Mouse (Mus musculus): ENCODE data around the gene Cc2d1b. TPM values are rescaled to one million over a fixed set of nuclear protein-coding genes. Genes with fewer than 3 reads are reported as not detected.

Gene Cc2d1b
- polyA plus RNA-seq, 1 experiment from 2014 or later, result 26.4 TPM

DNA sequence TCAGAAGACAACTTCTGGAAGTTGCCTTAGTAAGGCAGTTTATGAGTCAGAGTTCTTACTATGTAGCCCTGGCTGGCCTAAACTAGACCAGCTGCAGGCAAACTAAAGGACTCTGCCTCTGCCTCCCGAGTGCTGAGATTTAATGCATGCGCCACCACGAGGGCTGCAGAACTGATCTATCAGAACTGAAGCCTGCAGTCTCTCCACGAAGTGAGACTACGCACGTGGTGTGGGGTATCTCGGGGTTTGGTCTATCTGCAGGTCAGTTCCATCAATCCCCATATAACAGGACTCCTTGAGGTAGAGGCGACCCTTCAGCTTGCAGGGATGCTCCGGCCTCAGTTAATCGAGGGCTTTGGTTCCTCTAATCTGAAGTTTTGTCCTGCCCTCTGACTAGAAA is 575 bp upstream of the Cc2d1b start:
- Histone ChIP-seq H3K4me2 (replicated peaks) (peak overlapping the region; percentile 84), H3K4me3 (peak overlapping the region; percentile 81), H3K4me1 (peaks cover 14% of the 10 kb centered on the region), H3K27ac (replicated peaks) (peak overlapping the region; percentile 80; the same call in 1 of the 2 replicates), H3K36me3 (0 out of 2 replicates have a peak, but pooled peaks cover 2% of the 10 kb centered on the region), H3K9ac (replicated peaks) (peak overlapping the region; percentile 89), H3K9me3 (no peaks in the 10 kb centered on the region), H3K27me3 (no peaks in the 10 kb centered on the region)
- ATAC-seq (ENCODE audit: low FRiP score, low read depth), result peak; percentile 52
- 1% methylated on average over 10 of the region's 10 CpGs for WGBS

- H3K27ac ChIP-seq (replicated peaks), result peak overlapping the region; percentile 80
- peak overlapping the region; percentile 89 for H3K9ac ChIP-seq (replicated peaks)
- H3K4me1 ChIP-seq, result peaks cover 14% of the 10 kb centered on the region
- H3K4me2 ChIP-seq (replicated peaks), result peak overlapping the region; percentile 84
- no peak; the same call in 1 of the 2 replicates for ATAC-seq (ENCODE audit: low FRiP score, low read depth)
- peak overlapping the region; percentile 81 for H3K4me3 ChIP-seq
- 26% methylated on average over 8 of the region's 8 CpGs for WGBS
- peaks cover 15% of the 10 kb centered on the region for H3K36me3 ChIP-seq
- no peaks in the 10 kb centered on the region for H3K27me3 ChIP-seq
- H3K9me3 ChIP-seq, result no peaks in the 10 kb centered on the region
Measured at GRCm38 (mm10) chr4:108620536-108620935, 796 bp downstream of the Cc2d1b start.

GRCm38 (mm10) chr4:108621504-108621903 is 1.8 kb downstream of the Cc2d1b start:
- peaks cover 23% of the 10 kb centered on the region for H3K36me3 ChIP-seq
- H3K4me2 ChIP-seq (replicated peaks), result no peak overlapping the region
- H3K9ac ChIP-seq (replicated peaks), result no peak overlapping the region
- WGBS, result 97% methylated on average over 6 of the region's 6 CpGs
- H3K4me1 ChIP-seq, result peaks cover 14% of the 10 kb centered on the region
- H3K4me3 ChIP-seq, result no peak overlapping the region
- H3K9me3 ChIP-seq, result no peaks in the 10 kb centered on the region
- no peaks in the 10 kb centered on the region for H3K27me3 ChIP-seq
- no peak overlapping the region for H3K27ac ChIP-seq (replicated peaks)
- no peak for ATAC-seq (ENCODE audit: low FRiP score, low read depth)

DNA sequence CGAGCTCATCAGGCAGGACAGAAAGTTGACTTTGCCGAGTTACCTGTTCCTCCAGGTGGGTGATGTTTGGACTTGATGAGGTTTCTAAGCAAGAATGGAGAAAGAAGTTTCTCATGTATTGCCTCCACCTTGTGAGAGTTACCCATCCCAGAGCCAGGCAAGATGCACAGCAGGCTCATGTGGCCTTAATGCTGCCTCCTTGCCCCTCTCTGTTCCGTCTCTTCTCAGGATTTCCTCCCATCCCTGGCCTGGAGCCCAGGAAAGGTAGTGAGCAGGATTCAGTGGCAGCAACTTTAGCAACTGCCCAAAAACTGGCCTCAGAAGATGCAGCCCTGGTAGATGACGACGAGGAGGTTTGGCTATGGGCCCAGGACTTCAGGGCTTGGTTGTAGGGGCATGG is 7.3 kb downstream of the Cc2d1b start:
- WGBS, result 91% methylated on average over 5 of the region's 5 CpGs
- Histone ChIP-seq H3K4me2 (replicated peaks) (no peak overlapping the region), H3K27me3 (no peaks in the 10 kb centered on the region), H3K9me3 (no peaks in the 10 kb centered on the region), H3K4me1 (no peaks in the 10 kb centered on the region), H3K9ac (replicated peaks) (no peak overlapping the region), H3K36me3 (peaks cover 75% of the 10 kb centered on the region), H3K4me3 (no peak overlapping the region), H3K27ac (replicated peaks) (no peak overlapping the region)
- no peak for ATAC-seq (ENCODE audit: low FRiP score, low read depth)

- peaks cover 91% of the 10 kb centered on the region for H3K36me3 ChIP-seq
Measured at GRCm38 (mm10) chr4:108629363-108629880, 9.7 kb downstream of the Cc2d1b start.

DNA sequence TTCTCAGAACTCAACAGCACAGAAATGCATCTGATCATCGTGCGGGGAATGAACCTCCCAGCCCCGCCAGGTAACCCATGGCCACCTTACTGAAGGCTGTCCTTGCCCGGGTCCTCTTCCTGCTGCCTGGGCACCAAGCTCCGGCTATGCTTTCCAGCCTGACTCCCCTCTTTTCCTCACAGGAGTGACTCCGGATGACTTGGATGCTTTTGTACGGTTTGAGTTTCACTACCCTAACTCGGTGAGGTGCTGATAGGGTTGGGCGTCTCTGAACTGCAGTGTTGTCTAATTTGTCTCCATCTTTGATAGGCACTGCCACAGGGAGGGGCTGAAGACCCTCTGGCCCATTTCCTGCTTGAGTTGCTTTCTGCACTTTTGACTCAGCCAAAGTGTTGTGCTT is 10.4 kb downstream of the Cc2d1b start:
- Histone ChIP-seq H3K9ac (replicated peaks) (no peak overlapping the region), H3K9me3 (no peaks in the 10 kb centered on the region), H3K27me3 (no peaks in the 10 kb centered on the region), H3K4me3 (no peak overlapping the region), H3K4me1 (0 out of 2 replicates have a peak, but pooled peaks cover 4% of the 10 kb centered on the region), H3K27ac (replicated peaks) (no peak overlapping the region), H3K36me3 (peaks cover 92% of the 10 kb centered on the region), H3K4me2 (replicated peaks) (no peak overlapping the region)
- 93% methylated on average over 9 of the region's 9 CpGs for WGBS
- ATAC-seq (ENCODE audit: low FRiP score, low read depth), result no peak

More at GRCm38 (mm10) chr4:108629363-108629880, 9.7 kb downstream of the Cc2d1b start:
- ATAC-seq (ENCODE audit: low FRiP score, low read depth), result no peak
- no peak overlapping the region for H3K27ac ChIP-seq (replicated peaks)
- H3K4me1 ChIP-seq, result no peaks in the 10 kb centered on the region
- H3K4me3 ChIP-seq, result no peak overlapping the region
- H3K9ac ChIP-seq (replicated peaks), result no peak overlapping the region
- 94% methylated on average over 7 of the region's 7 CpGs for WGBS
- no peak overlapping the region for H3K4me2 ChIP-seq (replicated peaks)
- no peaks in the 10 kb centered on the region for H3K27me3 ChIP-seq
- H3K9me3 ChIP-seq, result no peaks in the 10 kb centered on the region

GRCm38 (mm10) chr4:108631616-108632015 is 11.9 kb downstream of the Cc2d1b start:
- Histone ChIP-seq H3K36me3 (peaks cover 91% of the 10 kb centered on the region), H3K4me3 (no peak overlapping the region), H3K27ac (replicated peaks) (no peak overlapping the region), H3K4me1 (0 out of 2 replicates have a peak, but pooled peaks cover 6% of the 10 kb centered on the region), H3K9ac (replicated peaks) (no peak overlapping the region), H3K9me3 (no peaks in the 10 kb centered on the region), H3K27me3 (no peaks in the 10 kb centered on the region), H3K4me2 (replicated peaks) (no peak overlapping the region)
- WGBS, result 98% methylated on average over 4 of the region's 4 CpGs
- ATAC-seq (ENCODE audit: low FRiP score, low read depth), result no peak

DNA sequence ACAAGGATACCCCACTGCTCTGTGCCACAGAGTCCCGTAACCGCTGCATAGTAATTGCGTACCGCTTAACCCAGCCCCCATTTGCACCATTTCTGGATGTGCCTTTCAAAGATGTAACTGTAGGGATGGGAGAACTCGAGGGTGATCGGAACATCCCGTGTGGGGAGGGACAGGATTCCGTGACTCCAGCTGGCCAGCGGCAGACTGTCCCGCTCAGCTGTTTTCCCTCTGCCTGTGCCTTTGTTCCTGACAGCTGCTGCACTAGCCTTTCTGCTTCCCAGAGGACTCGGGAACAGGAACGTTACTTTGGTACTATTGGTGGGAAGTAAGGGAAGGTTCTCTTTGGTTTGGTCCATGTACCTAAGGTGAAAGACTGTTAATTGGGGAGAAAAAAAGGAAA is 14.0 kb downstream of the Cc2d1b start:
- peaks cover 81% of the 10 kb centered on the region for H3K36me3 ChIP-seq
- ATAC-seq (ENCODE audit: low FRiP score, low read depth), result no peak
- 0 out of 2 replicates have a peak, but pooled peaks cover 6% of the 10 kb centered on the region for H3K4me1 ChIP-seq
- H3K9me3 ChIP-seq, result no peaks in the 10 kb centered on the region
- H3K9ac ChIP-seq (replicated peaks), result no peak overlapping the region
- no peak overlapping the region for H3K4me3 ChIP-seq
- no peak overlapping the region for H3K4me2 ChIP-seq (replicated peaks)
- no peaks in the 10 kb centered on the region for H3K27me3 ChIP-seq
- 74% methylated on average over 12 of the region's 12 CpGs for WGBS
- H3K27ac ChIP-seq (replicated peaks), result peak overlapping the region; percentile 12; the same call in 1 of the 2 replicates

- H3K27me3 ChIP-seq, result no peaks in the 10 kb centered on the region
- ATAC-seq (ENCODE audit: low FRiP score, low read depth), result no peak
- H3K9ac ChIP-seq (replicated peaks), result no peak overlapping the region
- H3K27ac ChIP-seq (replicated peaks), result no peak overlapping the region
- H3K9me3 ChIP-seq, result no peaks in the 10 kb centered on the region
- H3K4me2 ChIP-seq (replicated peaks), result no peak overlapping the region
- 62% methylated on average over 4 of the region's 4 CpGs for WGBS
- H3K4me1 ChIP-seq, result 0 out of 2 replicates have a peak, but pooled peaks cover 6% of the 10 kb centered on the region
- peaks cover 75% of the 10 kb centered on the region for H3K36me3 ChIP-seq
- H3K4me3 ChIP-seq, result no peak overlapping the region
Measured at GRCm38 (mm10) chr4:108634696-108635095, 15.0 kb downstream of the Cc2d1b start.

- Histone ChIP-seq H3K36me3 (peaks cover 71% of the 10 kb centered on the region), H3K4me3 (no peak overlapping the region), H3K9me3 (no peaks in the 10 kb centered on the region), H3K27ac (replicated peaks) (no peak overlapping the region), H3K27me3 (no peaks in the 10 kb centered on the region), H3K4me2 (replicated peaks) (no peak overlapping the region), H3K4me1 (0 out of 2 replicates have a peak, but pooled peaks cover 6% of the 10 kb centered on the region), H3K9ac (replicated peaks) (no peak overlapping the region)
- no peak for ATAC-seq (ENCODE audit: low FRiP score, low read depth)
Measured at GRCm38 (mm10) chr4:108635101-108635500, 15.4 kb downstream of the Cc2d1b start.

DNA sequence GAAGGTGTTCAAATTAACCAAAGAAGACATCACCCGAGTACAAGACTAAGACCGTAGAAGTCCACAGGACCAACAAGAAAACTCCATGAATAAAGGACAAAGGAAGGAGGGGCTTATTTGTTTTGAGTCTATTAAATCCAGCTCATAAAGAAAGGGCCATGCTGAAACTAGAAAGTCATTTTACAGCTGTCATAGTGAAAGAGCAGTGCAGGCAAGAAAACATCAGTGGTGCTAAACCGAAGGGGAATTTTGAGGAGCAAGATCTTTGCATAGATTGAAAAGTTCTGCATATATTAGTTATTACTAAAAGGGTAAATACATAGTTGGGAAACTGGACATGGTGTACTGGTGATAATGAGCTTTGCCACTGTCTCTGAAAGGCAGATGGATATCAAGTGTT is 18.0 kb downstream of the Cc2d1b start:
- Histone ChIP-seq H3K27me3 (no peaks in the 10 kb centered on the region), H3K9me3 (no peaks in the 10 kb centered on the region), H3K27ac (replicated peaks) (no peak overlapping the region), H3K4me2 (replicated peaks) (no peak overlapping the region), H3K9ac (replicated peaks) (no peak overlapping the region), H3K36me3 (peaks cover 62% of the 10 kb centered on the region), H3K4me1 (0 out of 2 replicates have a peak, but pooled peaks cover 6% of the 10 kb centered on the region), H3K4me3 (no peak overlapping the region)
- WGBS, result 88% methylated on average over 3 of the region's 3 CpGs
- no peak for ATAC-seq (ENCODE audit: low FRiP score, low read depth)

- no peak overlapping the region for H3K9ac ChIP-seq (replicated peaks)
- H3K4me1 ChIP-seq, result 0 out of 2 replicates have a peak, but pooled peaks cover 6% of the 10 kb centered on the region
- peaks cover 61% of the 10 kb centered on the region for H3K36me3 ChIP-seq
- no peak overlapping the region for H3K4me3 ChIP-seq
- H3K4me2 ChIP-seq (replicated peaks), result no peak overlapping the region
- 85% methylated on average over 5 of the region's 5 CpGs for WGBS
- no peak overlapping the region for H3K27ac ChIP-seq (replicated peaks)
- ATAC-seq (ENCODE audit: low FRiP score, low read depth), result no peak
- no peaks in the 10 kb centered on the region for H3K27me3 ChIP-seq
- no peaks in the 10 kb centered on the region for H3K9me3 ChIP-seq
Measured at GRCm38 (mm10) chr4:108638752-108639151, 19.0 kb downstream of the Cc2d1b start.

GRCm38 (mm10) chr4:108664407-108664806 is 44.7 kb downstream of the Cc2d1b start:
- H3K36me3 ChIP-seq, result peaks cover 14% of the 10 kb centered on the region; the same call in 1 of the 2 replicates
- H3K27ac ChIP-seq (replicated peaks), result no peak overlapping the region
- no peak for ATAC-seq (ENCODE audit: low FRiP score, low read depth)
- H3K27me3 ChIP-seq, result no peaks in the 10 kb centered on the region
- no peak overlapping the region for H3K4me3 ChIP-seq
- H3K4me1 ChIP-seq, result no peaks in the 10 kb centered on the region
- H3K9me3 ChIP-seq, result no peaks in the 10 kb centered on the region
- 75% methylated on average over 2 of the region's 2 CpGs for whole genome bisulfite sequencing
- H3K4me2 ChIP-seq (replicated peaks), result no peak overlapping the region
- H3K9ac ChIP-seq (replicated peaks), result no peak overlapping the region

Measured in midbrain, embryonic 12.5 days (tissue).